Mouse (Mus musculus): Measurements from ENCODE around the gene Pfkm. TPM values are rescaled to one million over a fixed set of nuclear protein-coding genes. Genes with fewer than 3 reads are reported as not detected.
A peak's percentile ranks its signal among the peaks of the same experiment; 100 is the strongest.

Gene Pfkm
- polyA plus RNA-seq, 1 experiment from 2014 or later, result 79.8 TPM

DNA sequence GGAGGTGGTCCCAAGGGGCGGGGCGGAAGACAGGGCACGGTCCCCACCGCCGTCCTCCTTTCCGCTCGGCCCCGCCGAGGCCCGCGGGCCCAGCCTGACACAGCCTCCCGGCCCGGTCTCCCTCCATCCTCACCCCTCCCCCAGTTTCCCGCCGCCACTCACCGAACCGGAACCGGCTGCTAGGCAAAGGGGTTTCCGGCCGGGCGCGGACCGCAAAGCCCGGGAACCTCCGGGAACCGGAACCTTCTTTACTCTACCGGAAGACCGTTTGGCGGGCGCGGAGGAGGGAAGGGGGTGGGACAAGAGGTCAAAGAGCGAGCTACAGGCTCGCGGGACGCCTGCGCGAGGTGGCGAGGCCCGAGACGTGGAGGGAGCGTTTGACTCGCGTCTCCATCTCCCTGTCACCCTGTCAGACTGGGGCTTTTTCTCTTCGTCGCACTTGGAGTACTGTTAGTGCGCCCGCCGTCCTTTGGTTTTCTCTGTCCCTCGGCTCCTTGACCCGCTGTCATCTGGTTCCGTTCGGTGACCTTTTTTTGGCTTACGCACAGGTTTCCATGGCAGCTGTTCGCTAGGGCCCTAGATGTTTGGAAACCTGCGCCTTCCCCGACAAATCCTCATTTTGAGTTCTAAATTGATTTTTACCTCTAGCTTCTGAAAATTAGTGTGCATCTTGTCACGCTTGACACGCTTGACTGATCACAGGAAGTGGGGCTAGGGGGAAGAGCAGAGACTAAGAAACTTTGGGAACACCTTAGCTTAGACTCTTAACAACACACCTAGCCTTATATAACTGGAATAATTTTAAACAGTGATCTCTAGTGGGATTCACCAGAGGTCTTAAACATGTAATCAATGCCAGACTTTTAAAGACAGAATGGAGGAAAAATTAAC lies 977 bp downstream of the Pfkm start, which contains the start of gene Senp1:
TSS of gene Senp1 (minus strand) at position 624 of the 891 bp plus-strand sequence.
- H3K36me3 ChIP-seq (ENCODE audit: control insufficient read depth, insufficient read depth, low read length), result no peaks in the 10 kb centered on the region
- H3K27ac ChIP-seq (ENCODE audit: low read depth, low read length), result peak within 1 kb of the TSS; percentile 85
- H3K4me2 ChIP-seq (ENCODE audit: low read depth, low read length), result peak within 1 kb of the TSS; percentile 64
- no peaks in the 10 kb centered on the region for H3K27me3 ChIP-seq (ENCODE audit: control insufficient read depth, insufficient read depth, low read length)
- H3K9ac ChIP-seq (replicated peaks; ENCODE audit: low read depth, low read length), result peak within 1 kb of the TSS; percentile 87
- peaks cover 12% of the 10 kb centered on the region for H3K4me1 ChIP-seq (ENCODE audit: control insufficient read depth, insufficient read depth, low read length)
- no peaks in the 10 kb centered on the region for H3K9me3 ChIP-seq (ENCODE audit: control insufficient read depth, low read length)
- H3K4me3 ChIP-seq (ENCODE audit: low read depth, low read length), result peak within 1 kb of the TSS; percentile 81
- WGBS, result under 1% methylated on average over 51 of the region's 58 CpGs
- ATAC-seq (ENCODE audit: low read depth), result peak; percentile 93

DNA sequence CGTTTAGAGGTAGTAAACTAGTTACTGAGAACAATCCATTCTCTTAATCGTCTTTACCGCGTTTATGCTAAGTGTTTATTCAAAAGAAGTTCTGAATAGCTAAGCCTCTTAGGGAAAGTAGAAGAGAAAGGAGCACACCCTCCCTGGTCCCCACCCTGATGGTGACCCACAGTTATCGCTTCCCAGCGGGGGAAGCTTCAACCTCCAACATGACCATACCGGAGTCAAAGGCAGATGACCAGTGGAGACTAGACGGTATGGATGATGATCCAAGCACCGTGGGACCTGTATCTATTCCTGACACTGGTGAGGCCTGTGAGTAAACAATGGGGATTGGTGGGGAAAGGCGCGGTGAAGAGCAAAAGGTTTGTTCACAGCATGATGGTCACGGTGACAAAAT lies 2.5 kb downstream of the Pfkm start:
- Histone ChIP-seq H3K9ac (replicated peaks; ENCODE audit: low read depth, low read length) (no peak overlapping the region), H3K36me3 (ENCODE audit: control insufficient read depth, insufficient read depth, low read length) (no peaks in the 10 kb centered on the region), H3K4me1 (ENCODE audit: control insufficient read depth, insufficient read depth, low read length) (peaks cover 12% of the 10 kb centered on the region), H3K4me2 (ENCODE audit: low read depth, low read length) (no peak overlapping the region), H3K27ac (ENCODE audit: low read depth, low read length) (no peak overlapping the region), H3K9me3 (ENCODE audit: control insufficient read depth, low read length) (no peaks in the 10 kb centered on the region), H3K4me3 (ENCODE audit: low read depth, low read length) (no peak overlapping the region), H3K27me3 (ENCODE audit: control insufficient read depth, insufficient read depth, low read length) (no peaks in the 10 kb centered on the region)
- ATAC-seq (ENCODE audit: low read depth), result no peak
- 89% methylated on average over 12 of the region's 12 CpGs for WGBS

DNA sequence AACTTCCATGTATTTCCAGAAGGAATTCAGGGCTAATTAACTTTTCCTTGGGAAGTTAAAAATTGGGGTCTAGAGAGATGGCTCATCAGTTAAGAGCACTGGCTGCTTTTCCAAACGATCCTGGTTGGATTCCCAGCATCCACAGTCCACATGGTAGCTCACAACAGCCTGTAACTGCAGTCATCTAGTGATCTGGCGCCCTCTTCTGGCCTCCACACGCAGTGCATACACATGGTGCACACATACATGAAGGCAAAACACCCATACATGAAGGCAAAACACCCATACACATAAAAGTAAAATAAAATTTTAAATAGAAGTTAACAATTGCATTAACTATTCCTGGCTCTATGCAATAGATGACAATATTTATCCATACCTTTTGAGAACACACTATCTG lies 4.6 kb downstream of the Pfkm start:
- no peaks in the 10 kb centered on the region for H3K9me3 ChIP-seq (ENCODE audit: control insufficient read depth, low read length)
- no peak overlapping the region for H3K27ac ChIP-seq (ENCODE audit: low read depth, low read length)
- no peak for ATAC-seq (ENCODE audit: low read depth)
- H3K4me2 ChIP-seq (ENCODE audit: low read depth, low read length), result no peak overlapping the region
- no peaks in the 10 kb centered on the region for H3K36me3 ChIP-seq (ENCODE audit: control insufficient read depth, insufficient read depth, low read length)
- H3K4me1 ChIP-seq (ENCODE audit: control insufficient read depth, insufficient read depth, low read length), result peaks cover 5% of the 10 kb centered on the region
- no peaks in the 10 kb centered on the region for H3K27me3 ChIP-seq (ENCODE audit: control insufficient read depth, insufficient read depth, low read length)
- 50% methylated on average over 3 of the region's 3 CpGs for WGBS
- H3K9ac ChIP-seq (replicated peaks; ENCODE audit: low read depth, low read length), result no peak overlapping the region
- H3K4me3 ChIP-seq (ENCODE audit: low read depth, low read length), result no peak overlapping the region

DNA sequence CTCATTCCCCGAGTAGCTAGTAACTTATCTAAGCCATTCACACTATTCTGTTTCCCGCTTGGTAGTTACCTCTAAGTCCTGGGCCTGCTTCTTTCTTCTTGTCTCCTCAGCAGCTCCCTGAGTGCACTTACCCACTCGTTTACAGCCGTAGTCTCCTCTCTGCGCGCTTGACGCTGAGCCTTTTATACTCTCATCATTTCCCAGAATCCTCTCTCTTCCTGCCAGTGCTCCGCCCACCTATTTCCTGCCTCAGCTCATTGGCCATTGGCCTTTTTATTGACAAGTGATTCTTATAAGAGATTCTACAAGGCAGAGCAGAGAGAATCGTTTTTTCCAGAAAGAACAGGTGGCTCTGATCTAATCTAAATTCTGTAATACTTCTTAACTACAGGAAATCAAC lies 6.1 kb downstream of the Pfkm start:
- Histone ChIP-seq H3K27me3 (ENCODE audit: control insufficient read depth, insufficient read depth, low read length) (no peaks in the 10 kb centered on the region), H3K4me3 (ENCODE audit: low read depth, low read length) (no peak overlapping the region)
- 92% methylated on average over 9 of the region's 9 CpGs for WGBS

DNA sequence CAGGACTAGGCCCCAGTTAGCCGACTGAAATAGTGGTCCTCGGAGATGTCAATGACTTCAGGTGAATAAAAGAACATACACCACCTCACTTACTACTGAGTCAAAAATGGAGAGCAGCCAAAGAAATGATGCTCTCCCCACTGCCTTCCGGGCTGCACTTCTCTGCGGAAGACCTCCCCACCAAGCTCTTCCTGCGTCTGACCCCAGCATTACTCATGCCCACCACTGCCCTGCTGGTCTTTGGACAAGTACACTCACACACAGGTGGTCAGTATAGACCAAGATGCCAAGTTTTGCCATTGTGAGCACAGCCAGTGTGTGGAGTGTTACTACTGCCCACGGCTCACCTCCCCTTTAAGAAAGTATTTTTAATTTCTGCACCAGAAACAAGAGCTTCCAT lies 10.0 kb downstream of the Pfkm start:
- H3K9ac ChIP-seq (replicated peaks; ENCODE audit: low read depth, low read length), result no peak overlapping the region
- no peaks in the 10 kb centered on the region for H3K27me3 ChIP-seq (ENCODE audit: control insufficient read depth, insufficient read depth, low read length)
- H3K4me2 ChIP-seq (ENCODE audit: low read depth, low read length), result no peak overlapping the region
- no peaks in the 10 kb centered on the region for H3K4me1 ChIP-seq (ENCODE audit: control insufficient read depth, insufficient read depth, low read length)
- no peaks in the 10 kb centered on the region for H3K36me3 ChIP-seq (ENCODE audit: control insufficient read depth, insufficient read depth, low read length)
- no peak for ATAC-seq (ENCODE audit: low read depth)
- WGBS, result 91% methylated on average over 6 of the region's 6 CpGs
- H3K9me3 ChIP-seq (ENCODE audit: control insufficient read depth, low read length), result no peaks in the 10 kb centered on the region
- no peak overlapping the region for H3K27ac ChIP-seq (ENCODE audit: low read depth, low read length)
- H3K4me3 ChIP-seq (ENCODE audit: low read depth, low read length), result no peak overlapping the region

More for the DNA sequence above, 6.1 kb downstream of the Pfkm start:
- Histone ChIP-seq H3K27ac (ENCODE audit: low read depth, low read length) (no peak overlapping the region), H3K9me3 (ENCODE audit: control insufficient read depth, low read length) (no peaks in the 10 kb centered on the region), H3K9ac (replicated peaks; ENCODE audit: low read depth, low read length) (no peak overlapping the region), H3K4me2 (ENCODE audit: low read depth, low read length) (no peak overlapping the region), H3K4me1 (ENCODE audit: control insufficient read depth, insufficient read depth, low read length) (no peaks in the 10 kb centered on the region), H3K36me3 (ENCODE audit: control insufficient read depth, insufficient read depth, low read length) (no peaks in the 10 kb centered on the region)
- ATAC-seq (ENCODE audit: low read depth), result no peak

DNA sequence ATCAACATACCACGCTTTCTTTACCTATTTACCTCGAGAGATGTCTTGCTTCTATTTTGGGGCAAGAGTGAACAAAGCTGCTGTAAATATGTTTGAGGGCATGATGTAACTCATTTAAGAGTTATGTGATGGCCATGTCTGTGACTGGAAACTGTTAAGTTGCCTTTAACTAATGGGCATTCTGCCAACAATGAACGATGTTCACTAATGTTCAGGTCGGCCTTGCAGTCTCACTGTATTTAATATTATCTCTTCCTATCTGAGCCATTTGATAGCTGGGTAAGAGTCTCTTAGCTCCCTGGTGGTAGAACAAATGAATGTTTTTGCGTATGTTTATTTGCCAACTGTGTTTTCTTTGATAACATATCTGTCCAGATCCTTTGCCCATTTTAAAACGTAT lies 14.1 kb downstream of the Pfkm start:
- no peak overlapping the region for H3K27ac ChIP-seq (ENCODE audit: low read depth, low read length)
- peaks cover 6% of the 10 kb centered on the region for H3K4me1 ChIP-seq (ENCODE audit: control insufficient read depth, insufficient read depth, low read length)
- no peak overlapping the region for H3K4me2 ChIP-seq (ENCODE audit: low read depth, low read length)
- H3K9me3 ChIP-seq (ENCODE audit: control insufficient read depth, low read length), result no peaks in the 10 kb centered on the region
- H3K4me3 ChIP-seq (ENCODE audit: low read depth, low read length), result no peak overlapping the region
- no peak for ATAC-seq (ENCODE audit: low read depth)
- 85% methylated on average over 6 of the region's 6 CpGs for WGBS
- no peak overlapping the region for H3K9ac ChIP-seq (replicated peaks; ENCODE audit: low read depth, low read length)
- no peaks in the 10 kb centered on the region for H3K27me3 ChIP-seq (ENCODE audit: control insufficient read depth, insufficient read depth, low read length)
- no peaks in the 10 kb centered on the region for H3K36me3 ChIP-seq (ENCODE audit: control insufficient read depth, insufficient read depth, low read length)

DNA sequence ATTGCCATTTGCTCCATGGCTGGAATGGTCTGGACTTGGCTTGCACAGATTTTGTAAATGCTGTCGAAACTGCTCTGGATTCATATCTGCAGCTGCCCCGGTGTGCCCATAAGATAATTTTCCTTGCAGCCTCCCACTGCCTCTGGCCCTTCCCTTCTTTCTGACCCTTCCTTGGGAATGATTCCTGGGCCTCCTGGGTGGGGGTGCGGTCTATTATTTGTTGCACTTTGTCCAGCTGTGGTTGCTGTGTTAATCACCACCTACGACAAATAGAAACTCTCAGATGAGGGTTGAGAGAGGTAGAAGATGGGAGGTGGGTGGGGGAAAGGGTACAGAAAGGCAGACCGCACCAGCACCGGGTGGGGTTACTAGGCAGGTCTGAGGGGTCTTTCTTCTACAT lies 14.8 kb downstream of the Pfkm start:
- Histone ChIP-seq H3K4me1 (ENCODE audit: control insufficient read depth, insufficient read depth, low read length) (peaks cover 6% of the 10 kb centered on the region), H3K27ac (ENCODE audit: low read depth, low read length) (no peak overlapping the region), H3K36me3 (ENCODE audit: control insufficient read depth, insufficient read depth, low read length) (no peaks in the 10 kb centered on the region), H3K27me3 (ENCODE audit: control insufficient read depth, insufficient read depth, low read length) (no peaks in the 10 kb centered on the region), H3K9ac (replicated peaks; ENCODE audit: low read depth, low read length) (no peak overlapping the region), H3K9me3 (ENCODE audit: control insufficient read depth, low read length) (no peaks in the 10 kb centered on the region), H3K4me3 (ENCODE audit: low read depth, low read length) (no peak overlapping the region), H3K4me2 (ENCODE audit: low read depth, low read length) (no peak overlapping the region)
- 83% methylated on average over 6 of the region's 6 CpGs for WGBS
- ATAC-seq (ENCODE audit: low read depth), result no peak

DNA sequence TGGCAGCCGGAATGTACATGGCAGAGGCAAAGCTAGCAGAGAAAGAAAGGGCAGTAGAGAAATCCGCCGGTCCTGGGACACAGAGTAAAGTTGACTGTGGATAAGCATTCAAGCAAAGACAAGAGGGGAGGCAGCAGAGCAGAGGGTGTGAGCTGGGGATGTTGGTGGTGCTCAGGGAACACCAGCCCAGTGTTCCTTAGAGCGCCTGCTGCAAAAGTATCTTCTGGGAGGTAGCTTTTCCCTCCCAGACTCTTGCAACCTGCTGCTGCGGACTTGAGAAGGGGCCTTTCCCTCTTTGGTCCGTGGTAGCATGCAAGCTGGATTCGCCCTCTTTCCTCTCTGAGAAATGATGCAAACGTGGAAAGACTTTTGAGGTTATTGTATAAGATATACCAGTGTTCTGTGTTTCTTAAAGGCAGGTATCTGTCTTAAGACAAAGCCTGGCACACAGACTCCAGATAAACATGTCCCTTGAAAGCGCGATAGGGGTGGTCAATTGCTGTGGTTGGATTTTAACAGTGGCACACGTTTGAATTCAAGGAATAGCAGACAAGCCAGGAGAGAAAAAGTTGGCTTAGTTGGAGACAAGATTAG lies 15.4 kb downstream of the Pfkm start:
- peak overlapping the region; percentile 54 for H3K4me3 ChIP-seq (ENCODE audit: low read depth, low read length)
- H3K27me3 ChIP-seq (ENCODE audit: control insufficient read depth, insufficient read depth, low read length), result no peaks in the 10 kb centered on the region
- no peak for ATAC-seq (ENCODE audit: low read depth)
- H3K27ac ChIP-seq (ENCODE audit: low read depth, low read length), result peak overlapping the region; percentile 74
- H3K36me3 ChIP-seq (ENCODE audit: control insufficient read depth, insufficient read depth, low read length), result no peaks in the 10 kb centered on the region
- H3K4me2 ChIP-seq (ENCODE audit: low read depth, low read length), result peak overlapping the region; percentile 51
- peaks cover 6% of the 10 kb centered on the region for H3K4me1 ChIP-seq (ENCODE audit: control insufficient read depth, insufficient read depth, low read length)
- WGBS, result 44% methylated on average over 11 of the region's 11 CpGs
- peak overlapping the region; percentile 74 for H3K9ac ChIP-seq (replicated peaks; ENCODE audit: low read depth, low read length)
- no peaks in the 10 kb centered on the region for H3K9me3 ChIP-seq (ENCODE audit: control insufficient read depth, low read length)
